Mouse (Mus musculus) CH12.LX (cell line): ENCODE data around the gene Gsdma2.

ENCODE experiments used
- CTCF ChIP-seq, 2 experiments: IDR thresholded peaks in 1 of 2; conservative IDR thresholded peaks in 1 of 2; 2 replicates each; pipeline ENCODE4 v1.5.1; 2011 to 2012; ENCODE audit warnings: low read depth in 2 of 2, low read length in 2 of 2, improper control_type of control experiment in 1 of 2, inconsistent platforms in 1 of 2, mild to moderate bottlenecking in 1 of 2, moderate library complexity in 1 of 2
- EP300 ChIP-seq: IDR thresholded peaks from 2 replicates; pipeline ENCODE4 v1.6.1; 2011; ENCODE audit warnings: low read length, improper control_type of control experiment
- POLR2A ChIP-seq: IDR thresholded peaks from 2 replicates; pipeline ENCODE4 v1.6.1; 2011; ENCODE audit warnings: low read depth, mild to moderate bottlenecking, improper control_type of control experiment, low read length
- POLR2AphosphoS2 ChIP-seq: IDR thresholded peaks from 2 replicates; pipeline ENCODE4 v1.6.1; 2011; ENCODE audit warnings: low read depth, low read length, improper control_type of control experiment
- USF1 ChIP-seq: IDR thresholded peaks from 2 replicates; pipeline ENCODE4 v1.6.1; 2014; ENCODE audit warnings: low read depth, mild to moderate bottlenecking, inconsistent platforms, low read length, improper control_type of control experiment
- ZMIZ1 ChIP-seq: IDR thresholded peaks from 2 replicates; pipeline ENCODE4 v1.6.1; 2012; ENCODE audit warnings: low read depth, mild to moderate bottlenecking, inconsistent platforms, low read length, improper control_type of control experiment

DNA sequence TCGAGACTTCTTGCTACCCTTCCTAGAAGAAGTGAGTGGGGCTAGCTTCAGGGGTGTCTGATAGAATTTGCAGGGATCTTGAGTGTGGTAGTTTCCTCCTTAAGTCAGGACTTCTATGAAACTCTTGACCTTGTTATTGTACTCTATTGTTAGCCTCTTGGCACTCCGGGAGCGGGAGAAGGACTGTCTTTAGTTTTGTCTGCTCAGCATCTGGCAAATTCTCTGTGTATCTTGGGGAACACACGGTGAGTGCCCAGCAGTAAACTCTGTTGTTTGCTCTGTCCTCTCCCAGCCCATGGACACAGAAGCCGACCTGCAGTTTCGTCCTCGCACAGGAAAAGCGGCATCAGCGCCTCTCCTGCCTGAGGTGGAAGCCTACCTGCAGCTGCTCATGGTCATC lies 39.1 kb downstream of the Gsdma2 start:
- no peak for TF ChIP-seq EP300
- no peak for TF ChIP-seq CTCF (conservative IDR thresholded peaks at IDR 0.05 in 1 of 2, IDR thresholded peaks at IDR 0.05 in 1 of 2; ENCODE audit: low read depth in 2 of 2, low read length in 2 of 2)
- TF ChIP-seq POLR2AphosphoS2 = no peak
- no peak for TF ChIP-seq USF1
- no peak for TF ChIP-seq ZMIZ1
- no peak for TF ChIP-seq POLR2A
